Mouse (Mus musculus): ENCODE results near the gene Fbxl8. TPM values are rescaled to one million over a fixed set of nuclear protein-coding genes. Genes with fewer than 3 reads are reported as not detected.

The Fbxl8 gene
- polyA plus RNA-seq, 1 experiment, result 6.2 TPM

GRCm38 (mm10) chr8:105257318-105258114, 6.9 kb upstream of the Fbxl8 start:
- Histone ChIP-seq H3K4me1 (peaks cover 62% of the 10 kb centered on the region), H3K4me3 (replicated peaks) (no peak overlapping the region), H3K27me3 (replicated peaks) (peaks cover 9% of the 10 kb centered on the region), H3K36me3 (replicated peaks; ENCODE audit: low read length) (peaks cover 59% of the 10 kb centered on the region), H3K9me3 (peaks cover 5% of the 10 kb centered on the region; the same call in 1 of the 2 replicates)
- TF ChIP-seq GATA1 (IDR thresholded peaks at IDR 0.05; ENCODE audit: borderline replicate concordance, low read length) (no peak), FLI1 (IDR thresholded peaks at IDR 0.05; ENCODE audit: low read length) (no peak)

GRCm38 (mm10) chr8:105258911-105259720, 5.3 kb upstream of the Fbxl8 start:
- peaks cover 9% of the 10 kb centered on the region for H3K27me3 ChIP-seq (replicated peaks)
- peak overlapping the region; percentile 88 for H3K4me3 ChIP-seq (replicated peaks)
- peaks cover 5% of the 10 kb centered on the region; the same call in 1 of the 2 replicates for H3K9me3 ChIP-seq
- H3K36me3 ChIP-seq (replicated peaks; ENCODE audit: low read length), result peaks cover 44% of the 10 kb centered on the region
- TF ChIP-seq GATA1 (IDR thresholded peaks at IDR 0.05; ENCODE audit: borderline replicate concordance, low read length) (no peak), FLI1 (IDR thresholded peaks at IDR 0.05; ENCODE audit: low read length) (no peak)
- H3K4me1 ChIP-seq, result peaks cover 57% of the 10 kb centered on the region

GRCm38 (mm10) chr8:105259721-105260320, 4.6 kb upstream of the Fbxl8 start:
- Histone ChIP-seq H3K27me3 (replicated peaks) (peaks cover 4% of the 10 kb centered on the region), H3K9me3 (peaks cover 5% of the 10 kb centered on the region; the same call in 1 of the 2 replicates), H3K36me3 (replicated peaks; ENCODE audit: low read length) (peaks cover 44% of the 10 kb centered on the region), H3K4me3 (replicated peaks) (peak overlapping the region; percentile 88), H3K4me1 (peaks cover 52% of the 10 kb centered on the region)
- no peak for TF ChIP-seq FLI1 (IDR thresholded peaks at IDR 0.05; ENCODE audit: low read length)
- no peak for TF ChIP-seq GATA1 (IDR thresholded peaks at IDR 0.05; ENCODE audit: borderline replicate concordance, low read length)

GRCm38 (mm10) chr8:105260371-105261099, 3.9 kb upstream of the Fbxl8 start:
- H3K27me3 ChIP-seq (replicated peaks), result peaks cover 2% of the 10 kb centered on the region
- peaks cover 44% of the 10 kb centered on the region for H3K36me3 ChIP-seq (replicated peaks; ENCODE audit: low read length)
- H3K4me3 ChIP-seq (replicated peaks), result no peak overlapping the region
- TF ChIP-seq GATA1 (IDR thresholded peaks at IDR 0.05; ENCODE audit: borderline replicate concordance, low read length), result no peak
- H3K9me3 ChIP-seq, result peaks cover 5% of the 10 kb centered on the region; the same call in 1 of the 2 replicates
- peaks cover 52% of the 10 kb centered on the region for H3K4me1 ChIP-seq

- H3K27me3 ChIP-seq (replicated peaks), result no peaks in the 10 kb centered on the region
- peaks cover 9% of the 10 kb centered on the region; the same call in 1 of the 2 replicates for H3K9me3 ChIP-seq
- H3K4me3 ChIP-seq (replicated peaks), result peak overlapping the region; percentile 73
- H3K36me3 ChIP-seq (replicated peaks; ENCODE audit: low read length), result peaks cover 49% of the 10 kb centered on the region
- H3K4me1 ChIP-seq, result peaks cover 53% of the 10 kb centered on the region
- TF ChIP-seq FLI1 (IDR thresholded peaks at IDR 0.05; ENCODE audit: low read length) (no peak), GATA1 (IDR thresholded peaks at IDR 0.05; ENCODE audit: borderline replicate concordance, low read length) (no peak)
Measured at GRCm38 (mm10) chr8:105261326-105261980, 3.0 kb upstream of the Fbxl8 start.

- TF ChIP-seq GATA1 (IDR thresholded peaks at IDR 0.05; ENCODE audit: borderline replicate concordance, low read length) (no peak), FLI1 (IDR thresholded peaks at IDR 0.05; ENCODE audit: low read length) (no peak)
- Histone ChIP-seq H3K9me3 (peaks cover 13% of the 10 kb centered on the region), H3K27me3 (replicated peaks) (peaks cover 5% of the 10 kb centered on the region), H3K4me1 (peaks cover 62% of the 10 kb centered on the region), H3K36me3 (replicated peaks; ENCODE audit: low read length) (peaks cover 57% of the 10 kb centered on the region), H3K4me3 (replicated peaks) (peak overlapping the region; percentile 98)
Measured at GRCm38 (mm10) chr8:105263244-105263912, 1.1 kb upstream of the Fbxl8 start.

- Histone ChIP-seq H3K27me3 (replicated peaks) (peaks cover 22% of the 10 kb centered on the region), H3K36me3 (replicated peaks; ENCODE audit: low read length) (peaks cover 49% of the 10 kb centered on the region), H3K4me1 (peaks cover 67% of the 10 kb centered on the region), H3K9me3 (peaks cover 20% of the 10 kb centered on the region), H3K4me3 (replicated peaks) (peak overlapping the region; percentile 98)
- TF ChIP-seq FLI1 (IDR thresholded peaks at IDR 0.05; ENCODE audit: low read length), result no peak
- TF ChIP-seq GATA1 (IDR thresholded peaks at IDR 0.05; ENCODE audit: borderline replicate concordance, low read length), result no peak
Measured at GRCm38 (mm10) chr8:105265128-105265527, 680 bp downstream of the Fbxl8 start.

- peaks cover 39% of the 10 kb centered on the region for H3K27me3 ChIP-seq (replicated peaks)
- no peak for TF ChIP-seq FLI1 (IDR thresholded peaks at IDR 0.05; ENCODE audit: low read length)
- TF ChIP-seq GATA1 (IDR thresholded peaks at IDR 0.05; ENCODE audit: borderline replicate concordance, low read length), result no peak
- no peak overlapping the region for H3K4me3 ChIP-seq (replicated peaks)
- peaks cover 36% of the 10 kb centered on the region for H3K36me3 ChIP-seq (replicated peaks; ENCODE audit: low read length)
- H3K9me3 ChIP-seq, result peaks cover 16% of the 10 kb centered on the region
- H3K4me1 ChIP-seq, result peaks cover 60% of the 10 kb centered on the region
Measured at GRCm38 (mm10) chr8:105266775-105267174, 2.3 kb downstream of the Fbxl8 start.

Data from megakaryocyte, embryonic 14.5 days (primary cell).